Mouse (Mus musculus) neural tube, embryonic 14.5 days (tissue): Measurements from ENCODE around the gene Alkbh3. TPM values are rescaled to one million over a fixed set of nuclear protein-coding genes. Genes with fewer than 3 reads are reported as not detected.

Experiments used
- ATAC-seq: fragments of 200-750 bp; cut with Nextera tagmentation; 2 replicates; pipeline ENCODE4 v1.8.0; 2017; ENCODE audit warnings: low read depth, mild to moderate bottlenecking, moderate TSS enrichment, moderate library complexity
- H3K27ac ChIP-seq: fragments of 300-500 bp; sonication (generic); 2 replicates; pipeline ENCODE4 v1.5.1; 2014; ENCODE audit warnings: low read depth, mild to moderate bottlenecking, control low read depth, low read length, moderate library complexity, mixed read lengths
- H3K27me3 ChIP-seq: fragments of 300-500 bp; sonication (generic); 2 replicates; pipeline ENCODE4 v1.6.1; 2014; ENCODE audit warnings: low read length; ENCODE audit not compliant: control insufficient read depth, insufficient read depth
- H3K36me3 ChIP-seq: fragments of 300-500 bp; sonication (generic); 2 replicates; pipeline ENCODE4 v1.6.1; 2014; ENCODE audit warnings: low read length, mixed read lengths; ENCODE audit not compliant: control insufficient read depth, insufficient read depth
- H3K4me1 ChIP-seq: fragments of 300-500 bp; sonication (generic); 2 replicates; pipeline ENCODE4 v1.6.1; 2014; ENCODE audit warnings: low read length; ENCODE audit not compliant: control insufficient read depth, insufficient read depth
- H3K4me2 ChIP-seq: fragments of 300-500 bp; sonication (generic); 2 replicates; pipeline ENCODE4 v1.6.1; 2014; ENCODE audit warnings: mild to moderate bottlenecking, low read depth, low read length, control low read depth
- H3K4me3 ChIP-seq: fragments of 300-500 bp; sonication (generic); 2 replicates; pipeline ENCODE4 v1.5.1; 2014; ENCODE audit warnings: low read depth, low read length, control low read depth, mixed read lengths
- H3K9ac ChIP-seq: fragments of 300-500 bp; sonication (generic); replicated peaks from 2 replicates; pipeline ENCODE4 v1.6.1; 2014; ENCODE audit warnings: low read depth, mild to moderate bottlenecking, control low read depth, low read length, mixed read lengths
- H3K9me3 ChIP-seq: fragments of 300-500 bp; sonication (generic); 2 replicates; pipeline ENCODE4 v1.6.1; 2016; ENCODE audit warnings: low read length; ENCODE audit not compliant: control insufficient read depth
- WGBS: fragments of 180-500 bp; shearing (Covaris S2); extraction: QIAGEN DNeasy Blood & Tissue Kit; methylation state at CpG from one replicate; pipeline ENCODE4 v1.1.7; 2014; 5-methylcytosine and 5-hydroxymethylcytosine counted together
- polyA plus RNA-seq: library from polyadenylated mRNA; unstranded; fragments of >200 nt; fragmentation: Nextera tagmentation; extraction: Ambion mirVana; gene quantifications from 2 replicates; pipeline ENCODE4 v1.2.1, GENCODE M21; 2014

The Alkbh3 gene
- polyA plus RNA-seq, 1 experiment from 2014 or later, result 51.4 TPM

DNA sequence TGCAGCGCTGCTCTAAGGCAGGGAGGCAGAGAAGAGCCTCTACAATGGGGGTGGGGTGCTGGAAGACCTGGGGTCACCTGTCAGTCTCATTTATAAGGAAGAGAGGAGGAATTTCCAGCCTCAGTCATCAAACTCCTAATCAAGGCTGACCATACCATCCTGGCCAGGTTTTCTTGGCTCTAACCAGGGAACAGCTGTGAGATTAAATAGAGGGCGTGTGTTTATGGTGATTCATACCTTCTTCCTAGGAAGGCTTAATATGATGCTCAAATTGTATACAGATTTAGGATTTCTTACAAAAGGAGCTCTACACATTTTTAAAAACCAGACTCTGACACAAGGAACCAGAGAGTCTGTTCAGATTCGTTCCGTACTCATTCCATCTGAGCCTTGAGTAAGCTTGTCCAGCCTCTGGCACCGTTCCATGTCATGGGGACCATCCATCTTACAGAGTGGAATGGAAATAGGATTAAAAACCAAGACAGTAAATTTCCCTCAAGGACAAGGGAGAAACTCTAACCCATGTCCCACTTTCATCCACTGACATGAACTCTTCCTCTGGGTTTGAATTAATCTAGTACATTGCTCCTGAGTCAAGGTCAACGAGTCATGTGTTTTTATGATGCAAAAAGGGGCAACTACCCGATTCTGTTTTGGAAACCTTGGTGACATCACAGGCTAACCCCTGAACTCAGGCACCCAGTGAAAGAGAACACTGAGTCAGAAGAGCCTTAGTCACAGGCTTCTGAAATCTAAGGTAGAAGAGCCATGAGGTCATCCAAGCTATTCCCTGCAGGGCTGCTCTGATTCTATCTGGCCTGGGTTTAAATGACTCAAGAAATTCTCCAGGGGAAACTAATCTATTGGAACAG is 31.1 kb downstream of the Alkbh3 start:
- no peak for ATAC-seq

DNA sequence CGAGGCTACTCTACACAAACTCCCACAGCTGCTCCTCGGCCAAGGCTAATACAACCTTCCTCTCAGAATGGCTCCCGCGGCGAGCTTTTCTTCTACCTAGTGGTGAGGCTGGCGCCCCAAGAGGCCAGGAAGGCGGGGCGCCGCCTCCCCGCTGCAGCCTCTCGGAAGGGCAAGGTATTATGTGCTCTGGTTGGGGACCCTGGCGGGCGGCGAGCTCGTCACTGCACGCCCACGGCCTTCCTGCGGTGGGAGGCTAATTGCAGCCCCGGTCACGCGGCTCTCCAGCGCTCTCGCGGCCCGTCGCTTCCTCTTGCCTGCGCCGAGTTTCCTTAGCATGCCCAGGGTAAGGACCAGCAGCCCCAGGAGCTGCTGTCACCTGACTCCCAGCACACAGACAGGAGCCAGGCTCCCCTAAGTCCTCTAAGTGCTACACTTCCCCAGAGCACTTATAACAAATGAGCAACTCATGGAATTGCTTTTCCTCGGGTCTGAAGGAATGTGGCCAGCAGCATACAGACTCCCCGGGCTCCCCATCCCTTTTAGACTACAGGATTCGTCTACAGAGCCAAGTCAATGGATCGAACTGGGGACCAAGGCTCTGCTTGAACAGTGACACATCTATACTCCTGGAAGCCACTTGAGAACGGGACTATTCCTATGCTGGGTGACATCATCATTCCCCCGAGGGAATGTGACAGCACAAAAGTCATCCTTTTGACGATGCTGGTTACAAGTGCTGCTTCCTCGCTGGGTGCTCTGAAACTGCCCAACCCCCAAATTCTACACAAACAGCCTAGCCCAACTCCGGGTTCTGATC is 34.0 kb downstream of the Alkbh3 start:
- WGBS, result 2% methylated on average over 37 of the region's 37 CpGs
- H3K36me3 ChIP-seq, result peaks cover 22% of the 10 kb centered on the region; the same call in 1 of the 2 replicates
- H3K27me3 ChIP-seq, result no peaks in the 10 kb centered on the region
- peak overlapping the region; percentile 30 for H3K4me3 ChIP-seq
- ATAC-seq, result peak; percentile 77
- H3K4me1 ChIP-seq, result peaks cover 21% of the 10 kb centered on the region
- H3K27ac ChIP-seq, result peak overlapping the region; percentile 78
- H3K9ac ChIP-seq, result peak overlapping the region; percentile 60
- H3K9me3 ChIP-seq, result no peaks in the 10 kb centered on the region
- peak overlapping the region; percentile 76 for H3K4me2 ChIP-seq

More for the DNA sequence above, 31.1 kb downstream of the Alkbh3 start:
- no peak overlapping the region for H3K4me2 ChIP-seq
- H3K9me3 ChIP-seq, result no peaks in the 10 kb centered on the region
- no peak overlapping the region for H3K27ac ChIP-seq
- 84% methylated on average over 7 of the region's 7 CpGs for WGBS
- H3K9ac ChIP-seq, result no peak overlapping the region
- no peaks in the 10 kb centered on the region for H3K27me3 ChIP-seq
- H3K36me3 ChIP-seq, result peaks cover 28% of the 10 kb centered on the region; the same call in 1 of the 2 replicates
- H3K4me1 ChIP-seq, result peaks cover 21% of the 10 kb centered on the region
- no peak overlapping the region for H3K4me3 ChIP-seq

DNA sequence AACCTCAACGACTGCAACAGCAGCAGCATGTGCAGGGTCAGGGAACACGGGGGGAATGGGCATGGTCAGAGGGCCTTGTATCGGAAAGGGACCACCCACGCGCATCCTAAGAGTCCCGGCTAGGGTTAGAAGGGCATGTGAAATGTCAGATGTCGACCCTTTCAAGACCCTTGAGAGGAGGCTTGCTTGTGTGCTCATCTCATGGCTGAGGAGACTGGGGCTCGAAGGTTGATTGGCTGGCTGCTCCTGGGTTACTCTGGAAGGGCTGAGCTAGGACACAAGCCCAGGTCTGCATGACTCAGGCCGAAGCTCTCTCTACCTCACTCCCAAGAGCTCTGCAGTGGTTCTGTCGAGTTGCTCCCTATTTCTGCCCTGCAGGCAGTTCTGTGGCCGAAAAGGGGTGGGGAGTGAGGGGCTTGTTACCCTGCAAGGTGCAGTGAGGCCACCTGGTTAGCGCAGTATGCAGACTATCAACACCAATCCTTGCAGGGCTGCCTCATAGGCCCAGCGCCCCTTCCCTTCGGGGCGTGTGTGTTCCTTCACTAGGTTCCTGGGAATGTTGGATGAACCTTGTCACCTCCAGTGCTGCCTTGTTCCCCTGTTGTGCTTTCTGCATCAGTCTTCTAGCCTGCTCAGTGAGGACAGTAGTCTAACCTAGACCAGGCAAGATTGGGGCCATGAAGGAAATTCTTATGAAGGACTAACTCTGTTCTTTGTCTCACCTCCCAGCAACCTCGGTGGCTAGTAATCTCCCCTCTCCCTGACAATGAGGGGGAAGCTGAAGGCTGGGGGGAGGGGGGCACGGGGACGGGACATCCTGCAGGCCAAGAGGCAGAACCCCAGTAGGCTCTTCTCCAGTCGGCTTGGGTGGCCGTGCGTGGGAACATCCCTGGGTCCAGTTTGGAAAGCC is 34.8 kb downstream of the Alkbh3 start:
- H3K4me2 ChIP-seq, result peak overlapping the region; percentile 76
- peak overlapping the region; percentile 78 for H3K27ac ChIP-seq
- peak; percentile 47 for ATAC-seq
- no peaks in the 10 kb centered on the region for H3K27me3 ChIP-seq
- WGBS, result 25% methylated on average over 21 of the region's 21 CpGs
- peaks cover 17% of the 10 kb centered on the region; the same call in 1 of the 2 replicates for H3K36me3 ChIP-seq
- H3K9me3 ChIP-seq, result no peaks in the 10 kb centered on the region
- peak overlapping the region; percentile 30 for H3K4me3 ChIP-seq
- H3K4me1 ChIP-seq, result peaks cover 21% of the 10 kb centered on the region
- peak overlapping the region; percentile 60; the same call in 1 of the 2 replicates for H3K9ac ChIP-seq

DNA sequence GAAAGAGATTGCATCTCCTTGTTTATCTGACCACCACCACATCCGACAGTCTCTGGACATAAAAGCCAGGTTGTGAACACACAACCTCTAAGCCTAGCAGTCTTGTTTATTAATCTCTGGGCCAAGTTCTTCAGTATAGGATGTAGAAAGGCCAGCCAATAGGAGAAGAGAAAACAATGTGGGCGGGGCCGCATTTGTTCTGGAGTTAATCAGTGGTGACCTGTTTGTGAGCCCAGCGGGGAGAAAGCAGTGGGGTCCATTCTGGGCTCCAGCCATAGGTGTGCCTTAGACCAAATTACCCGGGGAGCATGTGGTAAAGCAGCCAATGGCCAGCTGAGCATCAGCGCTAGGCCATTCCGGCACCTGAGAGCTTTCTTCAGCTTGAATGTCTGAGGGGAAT is 35.6 kb downstream of the Alkbh3 start:
- Histone ChIP-seq H3K4me1 (peaks cover 21% of the 10 kb centered on the region), H3K4me2 (no peak overlapping the region), H3K4me3 (no peak overlapping the region), H3K9me3 (no peaks in the 10 kb centered on the region), H3K27ac (no peak overlapping the region), H3K9ac (no peak overlapping the region), H3K27me3 (no peaks in the 10 kb centered on the region), H3K36me3 (peaks cover 10% of the 10 kb centered on the region; the same call in 1 of the 2 replicates)
- 56% methylated on average over 7 of the region's 7 CpGs for WGBS
- ATAC-seq, result no peak

DNA sequence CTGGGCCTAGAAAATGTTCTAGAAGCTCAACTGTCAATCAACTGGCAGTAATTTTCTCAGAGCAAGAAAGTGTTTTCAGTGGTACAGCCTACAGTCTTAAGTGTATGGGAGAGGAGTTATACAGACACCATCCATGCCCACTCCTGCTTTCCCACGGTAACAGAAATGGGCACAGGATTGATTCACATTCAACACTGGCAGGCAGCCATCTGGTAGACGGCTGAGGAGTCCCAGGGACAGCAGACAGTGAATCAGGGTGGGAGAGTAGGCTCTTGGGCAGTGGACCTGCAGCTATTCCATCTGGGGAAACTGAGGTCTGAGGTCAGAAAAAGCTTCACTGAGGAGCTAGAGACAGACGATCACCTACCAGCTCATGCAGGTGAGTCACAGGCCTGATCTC is 39.0 kb downstream of the Alkbh3 start:
- no peak overlapping the region for H3K4me3 ChIP-seq
- no peak for ATAC-seq
- H3K36me3 ChIP-seq, result no peaks in the 10 kb centered on the region
- H3K4me1 ChIP-seq, result peaks cover 11% of the 10 kb centered on the region; the same call in 1 of the 2 replicates
- 66% methylated on average over 3 of the region's 3 CpGs for WGBS
- no peaks in the 10 kb centered on the region for H3K9me3 ChIP-seq
- H3K9ac ChIP-seq, result no peak overlapping the region
- no peaks in the 10 kb centered on the region for H3K27me3 ChIP-seq
- no peak overlapping the region for H3K4me2 ChIP-seq
- no peak overlapping the region for H3K27ac ChIP-seq

DNA sequence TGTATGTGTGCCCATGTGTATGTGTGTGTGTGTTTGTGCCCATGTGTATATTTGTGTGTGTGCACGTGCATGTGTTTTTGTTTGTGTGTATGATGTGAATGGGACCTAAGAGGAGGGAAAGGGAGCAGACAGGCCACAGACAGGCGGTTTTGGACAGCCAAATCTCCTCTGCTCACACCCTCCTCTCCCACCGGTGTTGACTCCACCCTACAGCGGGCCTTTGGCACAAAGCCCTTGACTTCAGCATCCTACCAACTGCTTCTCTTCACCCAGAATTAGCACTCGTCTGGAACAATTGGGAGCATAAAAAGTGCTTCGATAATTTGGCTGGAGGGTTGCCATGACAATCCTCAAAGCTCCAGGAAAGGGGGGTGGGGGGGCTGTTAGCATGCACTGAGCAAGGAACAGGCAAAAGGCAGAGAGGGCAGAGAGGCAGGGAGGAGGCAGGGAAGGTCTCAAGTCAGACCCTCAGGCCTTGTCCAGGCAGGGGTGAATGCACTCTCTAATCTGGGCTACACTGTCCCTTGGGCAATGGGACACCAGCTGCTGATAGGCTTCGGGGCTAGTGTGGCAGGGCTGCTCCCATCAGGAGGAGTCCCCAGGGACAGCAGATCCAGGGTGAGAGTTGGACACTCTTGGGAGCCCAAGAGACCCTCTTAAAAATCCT is 46.0 kb downstream of the Alkbh3 start:
- H3K27ac ChIP-seq, result no peak overlapping the region
- H3K4me1 ChIP-seq, result peaks cover 5% of the 10 kb centered on the region; the same call in 1 of the 2 replicates
- ATAC-seq, result peak; percentile 59; the same call in 1 of the 2 replicates
- H3K4me2 ChIP-seq, result no peak overlapping the region
- no peaks in the 10 kb centered on the region for H3K27me3 ChIP-seq
- no peaks in the 10 kb centered on the region for H3K36me3 ChIP-seq
- H3K9me3 ChIP-seq, result no peaks in the 10 kb centered on the region
- H3K9ac ChIP-seq, result no peak overlapping the region
- H3K4me3 ChIP-seq, result no peak overlapping the region
- WGBS, result 34% methylated on average over 7 of the region's 7 CpGs

DNA sequence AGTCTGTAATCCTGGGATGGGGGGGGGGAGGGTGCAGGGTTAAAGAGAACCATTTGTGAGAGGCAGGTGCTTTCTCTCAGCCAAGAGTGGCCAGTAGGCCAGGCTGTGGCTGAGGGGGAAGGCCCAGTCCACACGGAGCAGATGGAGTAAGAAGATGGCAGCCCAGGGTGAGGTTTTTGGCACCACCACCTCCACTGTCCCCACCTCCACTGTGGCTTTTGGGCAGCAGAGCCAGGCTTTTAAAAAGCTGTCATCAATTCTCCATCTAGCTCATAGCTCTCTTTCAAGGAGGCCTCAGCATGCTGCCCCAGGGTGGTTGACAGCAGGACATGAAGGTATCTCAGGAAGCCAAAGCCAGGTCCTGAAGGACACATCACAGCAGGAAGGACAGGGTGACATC is 46.8 kb downstream of the Alkbh3 start:
- no peak for ATAC-seq
- WGBS, result 75% methylated on average over 1 of the region's 1 CpGs
- Histone ChIP-seq H3K27me3 (no peaks in the 10 kb centered on the region), H3K9me3 (no peaks in the 10 kb centered on the region), H3K36me3 (no peaks in the 10 kb centered on the region), H3K27ac (no peak overlapping the region), H3K4me3 (no peak overlapping the region), H3K4me2 (no peak overlapping the region), H3K4me1 (peaks cover 5% of the 10 kb centered on the region; the same call in 1 of the 2 replicates), H3K9ac (no peak overlapping the region)

DNA sequence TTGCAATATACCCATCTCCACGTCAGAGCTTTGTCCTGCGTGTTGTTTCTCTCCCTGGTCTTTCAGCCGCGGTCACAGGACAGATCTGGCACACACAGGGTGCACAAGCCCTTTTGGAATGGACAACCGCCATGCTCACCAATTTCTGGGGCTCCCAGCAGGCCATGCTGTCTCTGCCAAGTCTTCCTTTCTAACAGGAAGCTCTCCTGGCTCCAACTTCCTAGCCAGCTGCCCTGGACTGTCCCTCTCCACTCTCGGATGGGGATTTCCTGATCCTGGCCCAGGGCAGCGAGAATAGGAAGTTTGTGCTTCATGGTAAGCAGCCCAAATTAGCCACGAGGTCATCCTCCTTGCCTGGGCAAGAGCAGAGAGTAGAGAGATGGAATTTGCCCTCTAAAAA is 48.9 kb downstream of the Alkbh3 start:
- 0 out of 2 replicates have a peak, but pooled peaks cover under 1% of the 10 kb centered on the region for H3K27me3 ChIP-seq
- no peak overlapping the region for H3K4me2 ChIP-seq
- H3K27ac ChIP-seq, result no peak overlapping the region
- no peaks in the 10 kb centered on the region for H3K9me3 ChIP-seq
- no peak for ATAC-seq
- no peak overlapping the region for H3K4me3 ChIP-seq
- 79% methylated on average over 8 of the region's 8 CpGs for WGBS
- no peak overlapping the region for H3K9ac ChIP-seq
- H3K4me1 ChIP-seq, result peaks cover 5% of the 10 kb centered on the region; the same call in 1 of the 2 replicates
- no peaks in the 10 kb centered on the region for H3K36me3 ChIP-seq
